Mouse (Mus musculus) effector memory CD4-positive, alpha-beta T cell, adult 5 months (primary cell): ENCODE data around the gene Olfr135. TPM values are rescaled to one million over a fixed set of nuclear protein-coding genes. Genes with fewer than 3 reads are reported as not detected.

Experiments used
- polyA plus RNA-seq: library from polyadenylated mRNA; unstranded; fragments of 100-300 nt; shearing (Covaris generic); gene quantifications from one replicate; pipeline ENCODE4 v1.2.1, GENCODE M21; 2017

The Olfr135 gene
- not detected for polyA plus RNA-seq

DNA sequence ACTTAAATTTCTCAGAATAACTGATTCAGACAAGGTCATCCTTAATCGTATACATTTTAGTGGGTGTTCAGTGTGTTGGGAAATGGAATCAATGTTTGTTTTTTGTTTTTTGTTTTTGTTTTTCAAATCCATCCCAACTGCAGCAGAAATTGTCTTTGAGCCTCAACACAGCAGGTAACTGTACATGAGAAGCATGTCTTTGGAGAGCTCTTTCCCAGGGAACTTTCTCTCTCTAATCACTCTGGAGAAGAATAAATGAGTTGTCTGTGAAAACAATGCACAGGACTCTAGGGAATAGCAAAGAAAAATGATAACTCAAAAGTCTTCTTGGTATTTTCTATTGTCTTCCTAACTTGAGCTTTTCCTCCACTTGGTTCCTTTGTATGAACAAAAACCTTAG is at the start of gene Olfr135:
Gene Olfr135, plus strand, starts transcription at position 301 of the 400 bp plus-strand sequence.

DNA sequence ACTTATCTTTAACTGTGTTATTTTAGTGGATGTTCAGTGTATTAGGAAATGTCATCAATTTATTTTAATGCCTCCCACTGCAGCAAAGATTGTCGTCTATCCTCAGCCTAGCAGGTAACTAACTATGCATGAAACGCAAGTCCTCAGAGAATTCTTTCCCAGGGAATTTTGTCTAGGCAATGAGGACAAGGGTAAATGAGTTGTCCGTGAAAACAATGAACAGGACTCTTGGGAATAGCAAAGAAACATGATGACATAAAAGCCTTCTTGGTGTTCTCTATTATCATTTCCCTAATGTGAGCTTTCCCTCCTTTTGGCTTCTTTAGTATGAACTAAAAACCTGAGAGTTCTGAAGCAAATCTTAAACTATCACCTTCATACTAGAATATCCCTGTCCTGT is 33.0 kb upstream of the Olfr135 start, which contains the start of gene Olfr134:
Gene Olfr134, plus strand, starts transcription at position 301 of the 400 bp plus-strand sequence.

Other genes with a start within 250 kb of the Olfr135 start
- not detected for gene Olfr129, start 144.3 kb upstream of the Olfr135 start, polyA plus RNA-seq
- not detected for gene Olfr130, start 140.4 kb upstream of the Olfr135 start, polyA plus RNA-seq
- gene Olfr131, start 115.6 kb upstream of the Olfr135 start, polyA plus RNA-seq, result not detected
- gene Olfr132, start 69.8 kb upstream of the Olfr135 start, polyA plus RNA-seq, result not detected
- not detected for gene Olfr133, start 59.1 kb upstream of the Olfr135 start, polyA plus RNA-seq
- gene Olfr134, start 32.9 kb upstream of the Olfr135 start, polyA plus RNA-seq, result not detected
- not detected for gene Olfr138, start 56.7 kb downstream of the Olfr135 start, polyA plus RNA-seq
- not detected for gene Olfr137, start 103.2 kb downstream of the Olfr135 start, polyA plus RNA-seq
- gene Olfr136, start 125.5 kb downstream of the Olfr135 start, polyA plus RNA-seq, result not detected
- gene Esp36, start 215.8 kb downstream of the Olfr135 start, polyA plus RNA-seq, result not detected